Mouse (Mus musculus) spleen, postnatal 36 days (tissue): Measurements from ENCODE around the gene Lck.
A peak's percentile ranks its signal among the peaks of the same experiment; 100 is the strongest.
"Not testable (repeated sequence)": the region's sequence is repeated elsewhere in the genome, so short reads cannot be mapped to it uniquely, and the experiment has no call there.

ENCODE experiments used
- DNase-seq, 2 experiments: peaks; one replicate each; pipeline ENCODE4 v3.0.0; 2022; ENCODE audit warnings: low spot score in 2 of 2, mixed read lengths in 1 of 2

Lck gene

GRCm38 (mm10) chr4:129555862-129556531, 17.4 kb downstream of the Lck start:
- DNase-seq: no peak

DNA sequence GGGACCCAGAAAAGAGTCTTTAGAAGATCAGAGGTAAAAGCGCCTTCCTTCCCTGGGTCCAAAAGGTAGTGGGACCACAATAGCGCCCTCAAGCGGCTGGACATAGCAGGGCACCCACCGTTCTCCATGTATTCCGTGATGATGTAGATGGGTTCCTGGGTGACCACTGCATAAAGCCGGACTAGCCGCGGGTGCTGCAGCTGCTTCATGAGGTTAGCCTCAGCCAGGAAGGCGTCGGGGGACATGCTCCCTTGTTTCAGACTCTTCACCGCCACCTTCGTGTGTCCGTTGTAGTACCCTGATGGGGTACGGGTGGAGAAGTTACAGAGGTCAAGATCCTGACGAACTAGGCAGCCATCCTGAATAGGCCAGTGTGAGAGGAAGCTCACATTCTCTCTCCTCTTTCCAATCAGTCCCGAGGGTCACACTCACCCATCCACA, 18.0 kb downstream of the Lck start:
- DNase-seq: no peak

- DNase-seq: not testable (repeated sequence)
Observed at GRCm38 (mm10) chr4:129554512-129554911, 18.9 kb downstream of the Lck start.

DNA sequence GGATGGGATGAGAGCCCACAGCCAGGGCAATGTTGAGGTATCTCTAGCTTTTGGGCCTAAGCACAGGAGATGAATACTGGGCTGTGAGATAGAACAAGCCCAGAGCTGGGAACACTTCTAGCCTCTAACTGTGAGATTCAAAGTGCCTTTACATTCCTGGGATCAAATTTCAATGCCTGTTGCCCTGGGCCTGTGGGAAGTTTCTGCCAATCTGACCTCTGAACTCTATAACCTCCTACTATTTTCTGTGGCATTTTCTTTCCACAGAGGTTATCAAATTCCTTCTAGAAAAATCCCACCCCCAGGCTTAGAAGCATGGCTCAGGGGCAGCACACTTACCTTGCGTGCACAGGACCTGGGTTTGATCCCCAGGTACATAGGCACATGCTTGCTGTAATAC, 23.1 kb downstream of the Lck start:
- DNase-seq: no peak

- peak in 1 of 2 experiments; percentile 57 for DNase-seq
Observed at GRCm38 (mm10) chr4:129549306-129549705, 24.1 kb downstream of the Lck start.

DNA sequence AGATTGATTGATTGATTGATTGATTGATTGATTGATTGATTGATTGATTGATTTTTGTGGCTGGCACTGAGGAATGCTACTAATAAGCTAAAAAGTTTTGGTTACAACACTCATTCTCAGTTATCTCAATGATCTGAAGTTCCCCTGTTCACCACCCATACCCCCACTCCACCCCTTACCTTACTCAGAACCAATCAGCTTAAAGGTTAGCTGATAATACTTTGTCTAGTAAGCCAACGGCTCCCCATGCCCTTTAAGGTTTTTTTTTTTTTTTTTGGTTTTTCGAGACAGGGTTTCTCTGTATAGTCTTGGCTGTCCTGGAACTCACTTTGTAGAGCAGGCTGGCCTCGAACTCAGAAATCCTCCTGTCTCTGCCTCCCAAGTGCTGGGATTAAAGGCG, 25.8 kb downstream of the Lck start:
- not testable (repeated sequence) for DNase-seq

DNA sequence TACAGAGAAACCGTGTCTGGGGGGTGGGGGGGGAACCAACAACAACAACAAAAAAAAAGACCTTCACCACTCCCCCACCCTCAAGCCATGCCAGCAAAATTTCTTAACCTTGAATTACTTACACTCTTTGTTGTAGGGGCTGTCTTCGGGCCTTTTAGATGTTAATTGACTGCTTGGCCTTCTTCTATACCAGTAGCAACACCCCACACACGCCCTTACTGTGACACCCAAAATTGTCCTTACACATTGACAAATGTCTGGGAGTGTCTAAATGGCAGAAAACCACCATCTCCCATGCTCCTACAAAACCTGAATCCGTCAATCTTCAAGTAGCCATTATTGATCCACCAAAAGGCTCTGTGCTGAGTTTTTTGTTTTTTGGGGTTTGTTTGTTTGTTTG, 29.3 kb downstream of the Lck start:
- no peak for DNase-seq

DNA sequence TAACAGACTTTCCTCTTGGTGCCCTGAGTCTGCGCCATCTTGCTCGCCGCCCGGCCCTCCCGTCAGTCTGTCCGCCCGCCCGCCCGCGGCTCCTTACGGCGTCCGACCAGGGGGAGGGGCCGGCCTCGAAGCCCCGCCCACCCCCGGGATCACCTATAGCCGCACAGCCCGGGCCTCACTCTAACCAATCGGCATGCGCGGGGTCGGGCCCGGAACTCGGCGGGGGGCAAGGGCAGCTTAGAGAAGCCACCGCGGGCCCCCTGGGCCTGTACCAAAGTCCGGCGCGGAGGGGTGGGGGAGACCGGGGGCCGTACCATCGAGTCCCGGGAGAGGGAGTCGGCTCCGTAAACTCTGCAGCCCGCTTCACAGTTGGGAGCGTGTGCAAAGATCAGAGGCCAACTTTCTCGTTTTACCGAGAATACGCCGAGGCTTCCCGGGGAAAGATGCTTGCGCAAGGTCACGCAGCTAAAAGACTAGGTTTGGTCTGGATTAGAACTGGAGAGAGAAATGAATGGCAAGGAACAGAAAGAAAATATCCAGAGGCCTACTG, 30.8 kb downstream of the Lck start, which contains the start of gene Hdac1:
Hdac1 (minus strand) TSS at position 122 of the 550 bp plus-strand sequence.
- DNase-seq: peak; percentile 98 to 99

DNA sequence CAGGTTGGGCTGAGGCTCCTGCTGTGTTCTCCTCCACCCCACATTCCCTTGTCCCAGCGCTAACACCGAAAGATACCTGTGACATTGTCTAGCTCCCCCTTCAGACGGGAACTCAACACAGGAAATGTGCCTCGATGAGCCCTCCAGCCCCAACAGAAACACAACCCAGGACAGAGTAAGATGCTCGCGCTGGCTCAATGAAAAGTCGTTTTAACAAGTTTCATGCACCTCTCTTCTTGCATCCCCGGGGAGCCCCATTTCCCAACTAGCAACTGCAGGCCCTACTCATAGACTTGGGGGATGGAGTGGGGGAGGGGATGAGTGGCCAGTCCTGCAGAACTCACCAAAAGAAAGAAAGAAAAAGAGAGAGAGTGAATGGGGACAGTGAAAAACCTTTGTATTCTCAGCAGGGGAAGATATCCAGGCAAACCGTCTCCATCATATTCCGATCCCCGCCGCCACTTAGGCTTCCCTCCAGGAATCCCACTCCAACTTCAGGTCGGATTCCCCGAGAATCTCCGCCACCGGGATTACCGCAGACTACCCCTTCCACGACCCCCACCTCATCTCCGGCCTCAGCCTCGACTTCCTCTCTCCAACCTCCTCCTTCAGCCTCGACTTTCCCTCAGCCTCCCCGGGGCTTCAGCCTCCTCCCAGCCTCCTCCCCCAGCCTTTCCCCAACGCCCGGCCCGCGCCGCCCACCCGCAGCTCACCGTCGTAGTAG, 31.4 kb downstream of the Lck start:
- peak; percentile 32 to 52 for DNase-seq

GRCm38 (mm10) chr4:129540012-129540411, 33.4 kb downstream of the Lck start:
- peak; percentile 37 to 43 for DNase-seq

- not testable (repeated sequence) for DNase-seq
Observed at GRCm38 (mm10) chr4:129528901-129529300, 44.5 kb downstream of the Lck start.

DNA sequence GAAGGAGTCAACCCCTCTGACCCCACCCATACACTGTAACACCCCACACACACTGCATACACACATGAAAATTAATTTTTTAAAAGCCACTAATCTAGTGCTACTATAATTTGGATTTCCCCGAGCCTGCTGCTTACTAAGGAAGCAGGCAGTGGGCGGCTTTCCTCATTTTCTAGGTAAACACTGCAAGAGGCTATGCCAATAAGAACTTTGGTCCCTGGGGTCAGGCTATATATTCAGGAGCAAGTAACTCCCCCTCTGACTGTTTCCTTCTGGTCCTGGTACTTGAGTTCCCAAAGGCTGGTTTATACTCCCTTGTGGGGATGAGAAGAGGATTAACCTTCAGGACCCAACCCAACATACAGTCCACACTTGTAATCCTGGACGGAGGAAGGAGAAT, 47.6 kb downstream of the Lck start:
- no peak for DNase-seq

- DNase-seq: peak; percentile 60 to 69
Observed at GRCm38 (mm10) chr4:129525338-129525737, 48.1 kb downstream of the Lck start.

DNA sequence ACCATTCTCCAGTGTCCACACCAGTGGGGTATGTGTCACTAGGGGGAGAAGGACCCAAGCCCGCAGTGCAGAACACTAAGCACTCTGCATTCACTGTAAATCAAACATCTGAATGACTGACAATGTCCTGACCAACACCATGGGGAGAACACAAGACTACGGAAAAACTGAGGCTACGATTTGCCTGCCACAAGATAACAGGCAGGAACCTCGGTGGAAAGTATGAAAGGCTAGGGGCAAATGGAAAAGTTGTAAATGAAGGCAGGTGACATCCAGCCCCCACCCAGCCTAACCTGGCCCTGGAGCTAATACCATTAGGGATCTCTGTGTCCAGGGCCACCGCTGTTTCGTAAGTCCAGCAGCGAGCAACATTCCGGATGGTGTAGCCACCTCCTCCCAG, 54.9 kb downstream of the Lck start:
- no peak for DNase-seq

DNA sequence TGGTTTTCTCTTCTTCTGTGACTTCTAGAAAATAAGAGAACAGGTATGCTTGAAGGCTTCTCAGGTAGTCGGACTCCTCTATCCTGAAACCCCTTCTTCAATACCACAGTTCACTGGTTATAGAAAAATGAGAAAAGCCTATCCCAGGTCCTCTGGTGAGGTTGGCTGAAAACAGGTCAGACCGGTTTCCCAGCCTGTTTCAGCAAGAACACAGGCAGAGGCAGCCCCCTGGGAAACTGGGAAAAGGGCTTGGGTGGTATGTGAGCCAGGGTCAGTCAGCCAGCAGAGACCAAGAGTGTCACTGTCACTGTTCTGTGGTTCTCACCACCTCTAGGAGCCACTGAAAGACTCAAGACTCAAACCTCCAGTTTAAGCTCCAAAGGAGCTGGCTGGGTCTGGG, 56.5 kb downstream of the Lck start:
- DNase-seq: no peak

DNA sequence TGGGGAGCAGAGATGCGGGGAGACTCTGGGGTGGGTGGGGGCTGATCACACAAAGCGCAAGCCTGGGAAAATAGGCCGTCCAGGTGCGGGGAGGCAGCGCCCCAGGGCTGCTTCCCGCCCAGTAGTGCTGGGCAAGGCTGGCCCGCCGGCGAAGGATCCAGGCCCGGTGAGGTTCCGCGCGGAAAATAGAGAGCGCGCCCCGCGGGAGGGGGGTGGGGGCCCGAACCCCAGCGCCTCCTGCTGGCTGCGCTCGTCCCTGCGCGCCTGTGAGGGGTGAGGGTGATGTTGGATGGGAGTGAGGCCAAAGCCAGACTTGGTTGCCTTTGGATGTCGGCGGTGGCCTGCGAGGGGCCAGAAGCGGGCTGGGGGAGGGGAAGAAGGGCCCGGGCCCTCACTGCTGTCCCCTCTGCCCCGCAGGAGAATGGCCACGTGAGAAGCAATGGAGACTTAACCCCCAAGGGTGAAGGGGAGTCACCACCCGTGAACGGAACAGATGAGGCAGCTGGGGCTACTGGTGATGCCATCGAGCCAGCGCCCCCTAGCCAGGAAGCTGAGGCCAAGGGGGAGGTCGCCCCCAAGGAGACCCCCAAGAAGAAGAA, 59.0 kb downstream of the Lck start:
- DNase-seq: peak; percentile 41 to 43

DNA sequence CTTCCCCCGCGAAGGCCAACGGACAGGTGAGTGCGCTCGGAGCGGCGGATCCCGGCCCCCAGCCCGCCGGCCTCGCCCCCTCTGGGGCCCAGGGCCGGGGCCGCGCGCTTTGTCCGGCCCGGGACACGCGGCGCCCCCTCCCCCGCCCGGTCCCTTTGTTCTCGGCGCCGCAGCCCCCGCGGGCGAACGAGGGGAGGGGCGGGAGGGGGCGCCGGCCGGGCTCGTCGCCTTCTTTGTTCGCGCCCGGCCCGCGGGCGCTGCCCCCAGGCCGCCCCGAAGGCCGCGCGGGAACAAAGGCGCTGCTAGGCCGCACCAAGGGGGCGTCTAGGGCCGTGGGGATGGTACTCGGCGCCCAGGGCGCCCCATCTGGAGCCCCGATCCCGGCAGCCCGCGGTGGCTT, 59.5 kb downstream of the Lck start:
- DNase-seq: no peak

DNA sequence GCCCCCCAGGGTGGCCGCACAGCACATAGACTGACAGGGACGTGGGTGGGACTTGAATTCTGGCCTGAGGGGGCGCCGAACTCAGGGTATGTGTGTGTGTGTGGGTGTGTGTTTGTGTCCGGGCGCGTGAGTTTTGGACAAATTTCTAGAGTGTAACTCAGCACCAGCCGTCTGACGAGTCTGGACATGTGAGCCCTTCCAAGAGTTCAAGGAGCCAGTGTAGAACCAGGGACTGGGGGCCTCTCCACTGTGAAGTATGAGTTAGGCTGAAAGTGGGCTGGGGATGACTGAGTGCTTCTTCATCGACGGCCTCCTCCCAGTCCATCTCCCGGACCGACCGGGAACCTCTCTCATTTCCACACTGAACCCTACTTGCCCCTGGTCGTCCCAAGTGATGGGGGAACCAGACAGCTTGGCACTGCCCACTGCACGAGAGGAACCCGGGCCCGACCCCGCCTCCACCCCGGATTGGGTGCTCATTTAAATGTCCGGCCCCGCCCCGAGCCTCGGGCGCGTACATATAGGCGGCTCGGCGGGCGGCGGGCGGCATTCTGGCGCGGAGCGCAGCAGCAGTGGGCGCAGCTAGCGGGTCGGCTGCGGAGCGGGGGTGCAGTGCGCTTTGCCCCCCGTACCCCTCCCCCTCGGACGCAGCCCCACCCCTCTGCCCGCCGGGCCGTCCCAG, 60.2 kb downstream of the Lck start, which contains the start of gene Marcksl1:
Marcksl1 (plus strand) TSS at position 496 of the 682 bp plus-strand sequence.
- peak; percentile 88 to 90 for DNase-seq

DNA sequence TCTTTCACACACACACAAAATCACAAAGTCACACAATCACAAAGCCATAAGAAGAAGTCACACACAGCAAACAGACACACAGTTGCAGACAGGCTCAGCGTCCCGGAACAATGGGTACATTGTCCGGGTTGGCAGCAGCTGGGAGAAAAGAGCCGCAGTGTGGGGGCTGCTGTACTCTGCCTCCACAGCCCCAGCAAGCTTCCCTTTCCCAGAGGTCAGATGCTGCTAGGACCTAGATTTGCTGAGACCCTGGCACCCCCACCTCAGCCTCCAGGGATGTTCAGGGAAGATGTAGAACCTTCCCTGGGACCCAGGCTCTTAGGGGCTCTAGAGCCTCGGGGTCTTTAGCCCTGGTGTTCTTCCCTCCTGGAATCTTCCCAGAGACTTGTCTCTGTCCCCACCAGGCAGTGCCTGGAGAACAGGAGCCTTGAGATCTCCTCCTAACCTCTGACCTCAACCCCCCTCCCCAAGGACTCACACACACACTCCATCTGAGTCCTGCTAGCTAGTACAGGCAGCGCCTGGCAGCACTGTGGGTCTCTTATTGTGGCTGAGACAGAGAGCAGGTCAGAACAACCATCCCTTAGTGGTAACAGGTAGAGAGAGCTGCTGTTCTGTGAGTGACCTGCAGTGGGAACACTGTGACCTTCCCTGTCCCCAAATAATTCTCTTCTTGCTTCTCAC, 61.9 kb downstream of the Lck start:
- DNase-seq: no peak

DNA sequence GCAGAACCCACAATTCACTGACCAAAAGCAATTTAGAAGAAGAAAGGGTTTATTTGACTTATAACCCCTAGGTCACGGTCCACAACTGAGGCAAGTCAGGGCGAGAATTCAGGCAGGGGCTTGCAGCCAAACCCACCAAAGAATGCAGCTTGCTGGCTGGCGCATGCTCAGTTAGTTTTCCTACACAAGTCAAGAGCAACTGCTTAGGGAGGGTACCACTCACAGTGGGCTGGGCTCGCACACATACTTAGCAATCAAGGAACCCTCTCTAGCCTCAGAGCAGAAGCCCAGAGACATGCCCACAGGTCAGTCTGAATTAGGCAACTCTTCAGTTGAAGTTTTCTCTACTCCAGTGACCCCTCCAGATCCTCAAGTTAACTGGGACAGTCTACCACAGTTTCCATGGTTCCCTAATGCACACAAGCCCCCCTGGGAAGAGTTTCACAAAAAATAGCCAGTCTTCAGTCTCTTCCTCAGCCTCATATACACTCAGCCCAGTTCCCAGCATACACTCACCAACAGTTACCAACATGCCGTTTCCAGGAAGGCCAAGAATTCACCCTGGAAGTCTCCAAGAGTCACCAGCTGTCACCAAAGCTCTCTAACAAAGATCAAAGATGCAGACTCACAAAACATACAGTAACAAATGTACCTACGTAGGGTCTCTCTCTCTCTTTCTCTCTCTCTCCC, 62.6 kb downstream of the Lck start:
- no peak for DNase-seq

DNA sequence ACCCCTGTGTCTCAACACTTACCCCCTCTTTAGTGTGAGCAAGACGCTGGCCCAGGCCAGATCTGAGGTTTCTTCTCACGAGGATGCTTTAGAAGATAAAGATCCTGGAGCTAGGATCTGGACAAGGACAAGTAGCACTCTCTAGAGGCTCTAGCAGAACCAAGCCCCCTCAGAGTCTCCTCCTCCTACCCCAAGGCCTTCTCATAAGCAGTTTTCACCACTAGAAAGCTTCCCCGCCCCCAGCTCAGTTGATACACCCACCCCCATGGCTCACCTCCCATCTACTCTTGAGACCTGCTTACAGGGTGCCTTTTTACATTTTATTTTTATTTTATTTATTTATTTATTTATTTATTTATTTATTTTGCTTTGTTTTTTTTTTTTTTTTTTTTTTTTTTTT, 63.8 kb downstream of the Lck start:
- no peak for DNase-seq
